Mouse (Mus musculus): ENCODE measurements at regions not wholly inside any gene's neighbourhood (a gene's known extent, or its start where the extent isn't known, plus 50 kb on each side); places are given as distances from the start of the nearest gene placed in this dataset.

GRCm38 (mm10) chr13:112119611-112120041 lies 168.6 kb upstream of the Ankrd55 start:
- no peak overlapping the region for H3K27ac ChIP-seq (ENCODE audit: insufficient read depth, low read length)
- no peak overlapping the region for H3K4me3 ChIP-seq (ENCODE audit: low read depth, low read length)
- no peaks in the 10 kb centered on the region for H3K27me3 ChIP-seq (ENCODE audit: control insufficient read depth, insufficient read depth, low read length, poor library complexity, severe bottlenecking)
- no peaks in the 10 kb centered on the region for H3K9me3 ChIP-seq (replicated peaks; ENCODE audit: control insufficient read depth, insufficient read depth, low read length, poor library complexity, severe bottlenecking)
- H3K36me3 ChIP-seq (ENCODE audit: control insufficient read depth, insufficient read depth, low read length, poor library complexity, severe bottlenecking), result no peaks in the 10 kb centered on the region
- H3K4me1 ChIP-seq (ENCODE audit: control insufficient read depth, insufficient read depth, low read length), result no peaks in the 10 kb centered on the region
- TF ChIP-seq CTCF (IDR thresholded peaks at IDR 0.05; ENCODE audit: low read depth, low read length) (no peak), EP300 (IDR thresholded peaks at IDR 0.05; ENCODE audit: insufficient read depth, low read depth, low read length) (no peak), POLR2A (IDR thresholded peaks at IDR 0.05; ENCODE audit: insufficient read depth, low read length) (no peak)
- H3K9ac ChIP-seq (ENCODE audit: low read depth, poor library complexity, severe bottlenecking), result no peak overlapping the region

- TF ChIP-seq CTCF (IDR thresholded peaks at IDR 0.05; ENCODE audit: low read depth, low read length) (no peak), EP300 (IDR thresholded peaks at IDR 0.05; ENCODE audit: insufficient read depth, low read depth, low read length) (no peak), POLR2A (IDR thresholded peaks at IDR 0.05; ENCODE audit: insufficient read depth, low read length) (no peak)
Measured at GRCm38 (mm10) chr13:112120346-112120745, 167.9 kb upstream of the Ankrd55 start.

GRCm38 (mm10) chr13:112121110-112121509 lies 167.1 kb upstream of the Ankrd55 start:
- H3K36me3 ChIP-seq (ENCODE audit: control insufficient read depth, insufficient read depth, low read length, poor library complexity, severe bottlenecking), result no peaks in the 10 kb centered on the region
- H3K4me3 ChIP-seq (ENCODE audit: low read depth, low read length), result no peak overlapping the region
- no peak overlapping the region for H3K27ac ChIP-seq (ENCODE audit: insufficient read depth, low read length)
- no peaks in the 10 kb centered on the region for H3K9me3 ChIP-seq (replicated peaks; ENCODE audit: control insufficient read depth, insufficient read depth, low read length, poor library complexity, severe bottlenecking)
- no peaks in the 10 kb centered on the region for H3K27me3 ChIP-seq (ENCODE audit: control insufficient read depth, insufficient read depth, low read length, poor library complexity, severe bottlenecking)
- no peak overlapping the region for H3K9ac ChIP-seq (ENCODE audit: low read depth, poor library complexity, severe bottlenecking)
- TF ChIP-seq CTCF (IDR thresholded peaks at IDR 0.05; ENCODE audit: low read depth, low read length), result no peak
- TF ChIP-seq POLR2A (IDR thresholded peaks at IDR 0.05; ENCODE audit: insufficient read depth, low read length), result no peak
- TF ChIP-seq EP300 (IDR thresholded peaks at IDR 0.05; ENCODE audit: insufficient read depth, low read depth, low read length), result no peak
- no peaks in the 10 kb centered on the region for H3K4me1 ChIP-seq (ENCODE audit: control insufficient read depth, insufficient read depth, low read length)

More at GRCm38 (mm10) chr13:112120346-112120745, 167.9 kb upstream of the Ankrd55 start:
- Histone ChIP-seq H3K27ac (ENCODE audit: insufficient read depth, low read length) (no peak overlapping the region), H3K4me1 (ENCODE audit: control insufficient read depth, insufficient read depth, low read length) (no peaks in the 10 kb centered on the region), H3K36me3 (ENCODE audit: control insufficient read depth, insufficient read depth, low read length, poor library complexity, severe bottlenecking) (no peaks in the 10 kb centered on the region), H3K4me3 (ENCODE audit: low read depth, low read length) (no peak overlapping the region), H3K27me3 (ENCODE audit: control insufficient read depth, insufficient read depth, low read length, poor library complexity, severe bottlenecking) (no peaks in the 10 kb centered on the region), H3K9ac (ENCODE audit: low read depth, poor library complexity, severe bottlenecking) (no peak overlapping the region), H3K9me3 (replicated peaks; ENCODE audit: control insufficient read depth, insufficient read depth, low read length, poor library complexity, severe bottlenecking) (no peaks in the 10 kb centered on the region)

- no peaks in the 10 kb centered on the region for H3K36me3 ChIP-seq (ENCODE audit: control insufficient read depth, insufficient read depth, low read length, poor library complexity, severe bottlenecking)
Measured at GRCm38 (mm10) chr13:112122842-112123373, 165.3 kb upstream of the Ankrd55 start.

GRCm38 (mm10) chr13:112125769-112126469 lies 162.3 kb upstream of the Ankrd55 start:
- H3K9me3 ChIP-seq (replicated peaks; ENCODE audit: control insufficient read depth, insufficient read depth, low read length, poor library complexity, severe bottlenecking), result no peaks in the 10 kb centered on the region
- no peak overlapping the region for H3K4me3 ChIP-seq (ENCODE audit: low read depth, low read length)
- H3K27ac ChIP-seq (ENCODE audit: insufficient read depth, low read length), result no peak overlapping the region
- TF ChIP-seq POLR2A (IDR thresholded peaks at IDR 0.05; ENCODE audit: insufficient read depth, low read length) (no peak), CTCF (IDR thresholded peaks at IDR 0.05; ENCODE audit: low read depth, low read length) (no peak), EP300 (IDR thresholded peaks at IDR 0.05; ENCODE audit: insufficient read depth, low read depth, low read length) (no peak)
- H3K27me3 ChIP-seq (ENCODE audit: control insufficient read depth, insufficient read depth, low read length, poor library complexity, severe bottlenecking), result no peaks in the 10 kb centered on the region
- no peak overlapping the region for H3K9ac ChIP-seq (ENCODE audit: low read depth, poor library complexity, severe bottlenecking)
- no peaks in the 10 kb centered on the region for H3K4me1 ChIP-seq (ENCODE audit: control insufficient read depth, insufficient read depth, low read length)
- H3K36me3 ChIP-seq (ENCODE audit: control insufficient read depth, insufficient read depth, low read length, poor library complexity, severe bottlenecking), result no peaks in the 10 kb centered on the region

More at GRCm38 (mm10) chr13:112122842-112123373, 165.3 kb upstream of the Ankrd55 start:
- H3K9me3 ChIP-seq (replicated peaks; ENCODE audit: control insufficient read depth, insufficient read depth, low read length, poor library complexity, severe bottlenecking), result no peaks in the 10 kb centered on the region
- H3K27me3 ChIP-seq (ENCODE audit: control insufficient read depth, insufficient read depth, low read length, poor library complexity, severe bottlenecking), result no peaks in the 10 kb centered on the region
- TF ChIP-seq CTCF (IDR thresholded peaks at IDR 0.05; ENCODE audit: low read depth, low read length) (no peak), EP300 (IDR thresholded peaks at IDR 0.05; ENCODE audit: insufficient read depth, low read depth, low read length) (no peak), POLR2A (IDR thresholded peaks at IDR 0.05; ENCODE audit: insufficient read depth, low read length) (no peak)
- H3K9ac ChIP-seq (ENCODE audit: low read depth, poor library complexity, severe bottlenecking), result no peak overlapping the region
- no peaks in the 10 kb centered on the region for H3K4me1 ChIP-seq (ENCODE audit: control insufficient read depth, insufficient read depth, low read length)
- no peak overlapping the region for H3K27ac ChIP-seq (ENCODE audit: insufficient read depth, low read length)
- H3K4me3 ChIP-seq (ENCODE audit: low read depth, low read length), result no peak overlapping the region

GRCm38 (mm10) chr13:112130220-112130619 lies 158.0 kb upstream of the Ankrd55 start:
- no peak overlapping the region for H3K27ac ChIP-seq (ENCODE audit: insufficient read depth, low read length)
- no peak for TF ChIP-seq EP300 (IDR thresholded peaks at IDR 0.05; ENCODE audit: insufficient read depth, low read depth, low read length)
- TF ChIP-seq CTCF (IDR thresholded peaks at IDR 0.05; ENCODE audit: low read depth, low read length), result no peak
- TF ChIP-seq POLR2A (IDR thresholded peaks at IDR 0.05; ENCODE audit: insufficient read depth, low read length), result no peak
- no peaks in the 10 kb centered on the region for H3K36me3 ChIP-seq (ENCODE audit: control insufficient read depth, insufficient read depth, low read length, poor library complexity, severe bottlenecking)
- no peak overlapping the region for H3K9ac ChIP-seq (ENCODE audit: low read depth, poor library complexity, severe bottlenecking)
- H3K4me1 ChIP-seq (ENCODE audit: control insufficient read depth, insufficient read depth, low read length), result no peaks in the 10 kb centered on the region
- no peak overlapping the region for H3K4me3 ChIP-seq (ENCODE audit: low read depth, low read length)
- H3K9me3 ChIP-seq (replicated peaks; ENCODE audit: control insufficient read depth, insufficient read depth, low read length, poor library complexity, severe bottlenecking), result no peaks in the 10 kb centered on the region
- H3K27me3 ChIP-seq (ENCODE audit: control insufficient read depth, insufficient read depth, low read length, poor library complexity, severe bottlenecking), result no peaks in the 10 kb centered on the region

All from ES-Bruce4 (cell line).